Mouse (Mus musculus) thymus, postnatal 14 days (tissue): ENCODE measurements around the gene Arfip1.
A peak's percentile ranks its signal among the peaks of the same experiment; 100 is the strongest.

Experiments
- DNase-seq: peaks from one replicate; pipeline ENCODE4 v3.0.0; 2021

The Arfip1 gene

GRCm38 (mm10) chr3:84482121-84482520 lies 100.3 kb downstream of the Arfip1 start:
- no peak for DNase-seq

- peak; percentile 6 for DNase-seq
These were observed 101.3 kb downstream of the Arfip1 start for GRCm38 (mm10) chr3:84481104-84481503.

GRCm38 (mm10) chr3:84480006-84480897 lies 102.2 kb downstream of the Arfip1 start, which contains the start of gene Fhdc1:
Gene Fhdc1, minus strand, starts transcription at chr3:84480429.
- DNase-seq: peak; percentile 41

- DNase-seq: no peak
These were observed 103.0 kb downstream of the Arfip1 start for GRCm38 (mm10) chr3:84479293-84480005.

- no peak for DNase-seq
These were observed 103.5 kb downstream of the Arfip1 start for GRCm38 (mm10) chr3:84478896-84479292.

GRCm38 (mm10) chr3:84478195-84478594 lies 104.2 kb downstream of the Arfip1 start:
- no peak for DNase-seq

GRCm38 (mm10) chr3:84477498-84477897 lies 104.9 kb downstream of the Arfip1 start:
- DNase-seq: no peak

- no peak for DNase-seq
These were observed 107.2 kb downstream of the Arfip1 start for GRCm38 (mm10) chr3:84474981-84475775.

- no peak for DNase-seq
These were observed 108.0 kb downstream of the Arfip1 start for GRCm38 (mm10) chr3:84474398-84474797.

GRCm38 (mm10) chr3:84472955-84473354 lies 109.5 kb downstream of the Arfip1 start:
- no peak for DNase-seq

GRCm38 (mm10) chr3:84472527-84472926 lies 109.9 kb downstream of the Arfip1 start:
- DNase-seq: no peak

GRCm38 (mm10) chr3:84471146-84471545 lies 111.3 kb downstream of the Arfip1 start:
- no peak for DNase-seq

GRCm38 (mm10) chr3:84468111-84468453 lies 114.3 kb downstream of the Arfip1 start:
- no peak for DNase-seq

GRCm38 (mm10) chr3:84467419-84468110 lies 114.9 kb downstream of the Arfip1 start:
- no peak for DNase-seq

- DNase-seq: no peak
These were observed 116.5 kb downstream of the Arfip1 start for GRCm38 (mm10) chr3:84465822-84466500.

GRCm38 (mm10) chr3:84461687-84462086 lies 120.7 kb downstream of the Arfip1 start:
- DNase-seq: no peak

GRCm38 (mm10) chr3:84460952-84461351 lies 121.5 kb downstream of the Arfip1 start:
- peak; percentile 16 for DNase-seq

- no peak for DNase-seq
These were observed 121.9 kb downstream of the Arfip1 start for GRCm38 (mm10) chr3:84460499-84460898.

- DNase-seq: no peak
These were observed 126.5 kb downstream of the Arfip1 start for GRCm38 (mm10) chr3:84455733-84456417.

GRCm38 (mm10) chr3:84450651-84451050 lies 131.8 kb downstream of the Arfip1 start:
- no peak for DNase-seq

- DNase-seq: no peak
These were observed 133.4 kb downstream of the Arfip1 start for GRCm38 (mm10) chr3:84449015-84449414.
